33 mouse cellular contexts compared by ENCODE assay signal in genomic region chr5:104003955-104004354, GRCm38 (mm10). TPM values are rescaled to one million over a fixed set of nuclear protein-coding genes. Genes with fewer than 3 reads are reported as not detected.
DNase-seq lines count a peak whose midpoint lies in the region; ATAC-seq and TF ChIP-seq lines count a peak whose summit lies in the region.
"Had no signal": no experiment of that assay in that cellular context is flagged by ENCODE, and none has a peak within 500 bp of the region (broad histone marks: within the 10 kb centered on the region; RNA-seq: fewer than 3 reads in every experiment).

No protein-coding gene starts in this region.

- 78% methylated on average over 2 of the region's 2 CpGs for WGBS in heart, embryonic 10.5 days
- WGBS in lung, postnatal 0 days = 49% methylated on average over 2 of the region's 2 CpGs
- WGBS in stomach, postnatal 0 days = 51% methylated on average over 2 of the region's 2 CpGs

- no peaks in the 10 kb centered on the region for H3K9me3 ChIP-seq in heart, embryonic 10.5 days
- no peaks in the 10 kb centered on the region for H3K9me3 ChIP-seq in lung, postnatal 0 days (ENCODE audit: low read length)
- no peaks in the 10 kb centered on the region for H3K9me3 ChIP-seq in stomach, postnatal 0 days (ENCODE audit: control insufficient read depth, low read length)
- H3K9me3 ChIP-seq: embryonic facial prominence, embryonic 10.5 days; embryonic facial prominence, embryonic 13.5 days; forebrain, embryonic 12.5 days; forebrain, embryonic 15.5 days; hindbrain, embryonic 10.5 days; hindbrain, embryonic 13.5 days had no signal

- no peaks in the 10 kb centered on the region for H3K4me1 ChIP-seq in heart, embryonic 10.5 days
- H3K4me1 ChIP-seq in lung, postnatal 0 days (ENCODE audit: insufficient read depth, low read depth, low read length) = no peaks in the 10 kb centered on the region
- H3K4me1 ChIP-seq in stomach, postnatal 0 days (replicated peaks; ENCODE audit: control insufficient read depth, insufficient read depth) = no peaks in the 10 kb centered on the region; the same call in 1 of the 2 replicates
- H3K4me1 ChIP-seq: embryonic facial prominence, embryonic 13.5 days had no signal

- peak; percentile 69 for TF ChIP-seq EP300 in lung, postnatal 0 days (IDR thresholded peaks at IDR 0.05)
- TF ChIP-seq EP300 in stomach, postnatal 0 days (optimal IDR thresholded peaks at IDR 0.05) = no peak

- no peak for TF ChIP-seq CTCF in lung, postnatal 0 days (IDR thresholded peaks at IDR 0.05)
- TF ChIP-seq CTCF in stomach, postnatal 0 days (IDR thresholded peaks at IDR 0.05; ENCODE audit: low read depth) = no peak

- no peak overlapping the region for H3K27ac ChIP-seq in heart, embryonic 10.5 days
- peak overlapping the region; percentile 76 for H3K27ac ChIP-seq in lung, postnatal 0 days (ENCODE audit: low read length)
- H3K27ac ChIP-seq in stomach, postnatal 0 days (replicated peaks) = no peak overlapping the region
- H3K27ac ChIP-seq: forebrain, embryonic 12.5 days; forebrain, embryonic 15.5 days; heart, adult 2 months; hindbrain, embryonic 10.5 days; hindbrain, embryonic 13.5 days had no signal

- DNase-seq in heart, embryonic 10.5 days (ENCODE audit: low spot score) = peak; percentile 24
- no peak for DNase-seq in heart, postnatal 36 days
- DNase-seq in lung, postnatal 0 days (ENCODE audit: low spot score) = peak; percentile 91
- DNase-seq in lung, postnatal 14 days = peak; percentile 9
- DNase-seq in stomach, postnatal 0 days (ENCODE audit: low spot score) = peak; percentile 39
- no peak for DNase-seq in gastrocnemius, adult 8-10 months (ENCODE audit: low spot score in 2 of 2)
- no peak for DNase-seq in kidney, postnatal 4 days
- DNase-seq: adrenal gland, postnatal 25 days; cerebellum, adult 11-12 months; cerebellum, adult 8-10 months; cerebellum, postnatal 10 days; cerebellum, postnatal 36 days; embryo, embryonic 11 days; gastrocnemius, postnatal 10 days; gastrocnemius, postnatal 36 days; heart, adult 2 months had no signal

- peak; percentile 87 for ATAC-seq in lung, postnatal 0 days
- ATAC-seq in stomach, postnatal 0 days (ENCODE audit: low FRiP score, low TSS enrichment) = peak; percentile 79
- ATAC-seq: CD4-positive, CD25-positive, alpha-beta regulatory T cell, adult 4 months; forebrain, embryonic 15.5 days; hindbrain, embryonic 16.5 days; inflammation-experienced regulatory T-cells, adult 6 months had no signal

- H3K36me3 ChIP-seq in heart, embryonic 10.5 days = peaks cover 26% of the 10 kb centered on the region
- H3K36me3 ChIP-seq in lung, postnatal 0 days (ENCODE audit: insufficient read depth, low read length) = peaks cover 13% of the 10 kb centered on the region; the same call in 1 of the 2 replicates
- H3K36me3 ChIP-seq in stomach, postnatal 0 days (ENCODE audit: control insufficient read depth, insufficient read depth, low read length) = peaks cover 8% of the 10 kb centered on the region; the same call in 1 of the 2 replicates
- H3K36me3 ChIP-seq: embryonic facial prominence, embryonic 10.5 days; embryonic facial prominence, embryonic 13.5 days; forebrain, embryonic 12.5 days; forebrain, embryonic 15.5 days; hindbrain, embryonic 10.5 days; hindbrain, embryonic 13.5 days had no signal

- no peaks in the 10 kb centered on the region for H3K27me3 ChIP-seq in heart, embryonic 10.5 days (ENCODE audit: insufficient read depth, poor library complexity, severe bottlenecking)
- H3K27me3 ChIP-seq in lung, postnatal 0 days (replicated peaks; ENCODE audit: insufficient read depth, low read length) = no peaks in the 10 kb centered on the region
- H3K27me3 ChIP-seq in stomach, postnatal 0 days (ENCODE audit: control insufficient read depth, insufficient read depth, low read length) = no peaks in the 10 kb centered on the region
- H3K27me3 ChIP-seq: embryonic facial prominence, embryonic 13.5 days; forebrain, embryonic 12.5 days; forebrain, embryonic 15.5 days had no signal

- no peak overlapping the region for H3K9ac ChIP-seq in lung, postnatal 0 days (replicated peaks; ENCODE audit: low read depth)
- no peak overlapping the region for H3K9ac ChIP-seq in stomach, postnatal 0 days (ENCODE audit: low read length)
- H3K9ac ChIP-seq: forebrain, embryonic 12.5 days; forebrain, embryonic 15.5 days had no signal

- no peak overlapping the region for H3K4me2 ChIP-seq in lung, postnatal 0 days (replicated peaks; ENCODE audit: low read depth, low read length)
- H3K4me2 ChIP-seq in stomach, postnatal 0 days (replicated peaks; ENCODE audit: low read depth) = no peak overlapping the region
- H3K4me2 ChIP-seq: heart, embryonic 11.5 days had no signal

- H3K4me3 ChIP-seq in heart, embryonic 10.5 days = no peak overlapping the region
- H3K4me3 ChIP-seq in lung, postnatal 0 days (ENCODE audit: low read depth, low read length) = no peak overlapping the region
- H3K4me3 ChIP-seq in stomach, postnatal 0 days (ENCODE audit: low read depth, low read length) = no peak overlapping the region
- H3K4me3 ChIP-seq: erythroblast, embryonic 14.5 days; forebrain, embryonic 12.5 days; forebrain, embryonic 15.5 days; heart, adult 2 months; hindbrain, embryonic 10.5 days; hindbrain, embryonic 13.5 days had no signal

- intact Hi-C loops in heart, postnatal 36 days (cut with DNase I) = loop anchor here (5.0 kb wide), 1 partner anchor 53 kb away; no protein-coding TSS in a partner anchor

RNA-seq across cellular contexts. Expression of gene Hsd17b11, which starts 17.8 kb away (rescaled TPM):
- 2.5 and 3.6 TPM in 2 replicates for polyA plus RNA-seq in heart, embryonic 10.5 days (2016; fragmentation: Nextera tagmentation; extraction: Ambion mirVana)
- 10 to 100 TPM; 32.2 to 37.5 TPM for total RNA-seq in heart, postnatal 36 days (2021)
- polyA plus RNA-seq in lung, postnatal 0 days (2015; fragmentation: Nextera tagmentation; extraction: Ambion mirVana) = 15.9 and 17.8 TPM in 2 replicates
- polyA plus RNA-seq in stomach, postnatal 0 days (2015; fragmentation: Nextera tagmentation; extraction: Ambion mirVana) = 19.1 and 20.9 TPM in 2 replicates
- 1 to 10 TPM; 4.8 to 8.4 (median 7.0) TPM for total RNA-seq in gastrocnemius, adult 8-10 months (2022)

RNA-seq across cellular contexts. Expression of gene Hsd17b13, which starts 26.7 kb away (rescaled TPM):
- not detected in 2 replicates for polyA plus RNA-seq in heart, embryonic 10.5 days (2016; fragmentation: Nextera tagmentation; extraction: Ambion mirVana)
- total RNA-seq in heart, postnatal 36 days (2021) = not detected
- 0.20 TPM in 1 of 2 replicates, not detected in the other for polyA plus RNA-seq in lung, postnatal 0 days (2015; fragmentation: Nextera tagmentation; extraction: Ambion mirVana)
- 3.2 and 3.4 TPM in 2 replicates for polyA plus RNA-seq in stomach, postnatal 0 days (2015; fragmentation: Nextera tagmentation; extraction: Ambion mirVana)
- total RNA-seq in gastrocnemius, adult 8-10 months (2022) = not detected
- total RNA-seq: adrenal gland, postnatal 25 days; gastrocnemius, postnatal 36 days; granulocyte monocyte progenitor cell, adult 5-6 weeks; heart, adult 2 months; heart, postnatal 25 days; MEL had no signal
- polyA plus RNA-seq: brain, embryonic 14.5 days; C2C12; CD4-positive, CD25-positive, alpha-beta regulatory T cell, adult 4 months; embryonic facial prominence, embryonic 10.5 days; embryonic facial prominence, embryonic 13.5 days; erythroblast, embryonic 14.5 days; forebrain, embryonic 12.5 days; forebrain, embryonic 15.5 days; heart, adult 2 months; heart, embryonic 14.5 days; hindbrain, embryonic 10.5 days; hindbrain, embryonic 13.5 days; hindbrain, embryonic 16.5 days; inflammation-experienced regulatory T-cells, adult 6 months had no signal

RNA-seq across cellular contexts. Expression of gene Nudt9, which starts 42.2 kb away (rescaled TPM):
- 55.5 and 68.7 TPM in 2 replicates for polyA plus RNA-seq in heart, embryonic 10.5 days (2016; fragmentation: Nextera tagmentation; extraction: Ambion mirVana)
- total RNA-seq in heart, postnatal 36 days (2021) = 10 to 100 TPM; 53.7 to 55.6 TPM
- polyA plus RNA-seq in lung, postnatal 0 days (2015; fragmentation: Nextera tagmentation; extraction: Ambion mirVana) = 58.8 and 66.0 TPM in 2 replicates
- polyA plus RNA-seq in stomach, postnatal 0 days (2015; fragmentation: Nextera tagmentation; extraction: Ambion mirVana) = 53.0 and 57.1 TPM in 2 replicates
- total RNA-seq in gastrocnemius, adult 8-10 months (2022) = 10 to 100 TPM; 62.8 to 74.7 (median 69.1) TPM

Comparison
In these comparisons a context has a peak if more than half of its experiments do, and no peak if none do; other contexts are left out.
1. DNase-seq: peak in heart, embryonic 10.5 days (single experiment), lung, postnatal 0 days (single experiment), lung, postnatal 14 days (single experiment) and stomach, postnatal 0 days (single experiment); none in heart, postnatal 36 days (0 of 2), gastrocnemius, adult 8-10 months (0 of 2) and kidney, postnatal 4 days (0 of 2).